Mouse (Mus musculus): Measurements from ENCODE around the gene Cc2d2b.

DNA sequence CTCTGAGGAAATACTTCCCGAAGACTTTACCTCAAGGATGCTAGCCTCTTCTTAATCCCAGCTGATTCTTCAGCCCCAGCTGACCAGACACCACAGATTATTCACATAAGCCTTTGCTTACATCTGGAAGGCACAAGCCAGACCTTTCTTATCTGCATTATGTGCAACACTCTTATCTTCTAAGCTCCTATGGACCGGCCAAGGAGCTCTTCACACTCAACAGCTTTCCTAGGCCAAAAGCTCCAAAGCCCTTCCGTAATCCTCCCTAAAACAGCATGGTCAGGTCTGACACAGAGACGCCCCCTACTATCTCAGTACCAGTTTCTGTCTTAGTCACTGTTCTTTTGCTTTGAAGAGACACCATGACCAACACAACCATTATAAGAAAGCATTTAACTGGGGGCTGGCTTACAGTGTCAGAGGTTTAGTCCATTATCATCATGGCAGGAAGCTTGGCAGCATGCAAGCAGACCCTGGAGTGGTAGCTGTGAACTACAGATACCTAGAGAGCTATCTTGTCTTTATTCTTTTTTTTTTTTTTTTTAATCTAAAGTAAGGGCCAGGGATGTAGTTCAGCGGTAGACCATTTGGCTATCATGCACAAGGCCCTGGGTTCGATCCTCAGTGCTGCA lies 69.5 kb downstream of the Cc2d2b start:
- no peak for TF ChIP-seq POLR2A (IDR thresholded peaks at IDR 0.05; ENCODE audit: insufficient read depth, low read depth, low read length)
- no peak for TF ChIP-seq CTCF (IDR thresholded peaks at IDR 0.05; ENCODE audit: insufficient read depth, low read depth, low read length)

Measured in olfactory bulb, adult 2 months (tissue).